Mouse (Mus musculus) NIH3T3 (cell line): Measurements from ENCODE around the gene Rnh1.

ENCODE experiments used
- DNase-seq: peaks from one replicate; pipeline ENCODE4 v3.0.0-alpha.2; 2012; ENCODE audit warnings: low read depth

Rnh1 gene

GRCm38 (mm10) chr7:141172116-141173006, at the start of gene Rnh1:
Gene Rnh1 (minus strand): TSS chr7:141172857.
- DNase-seq, result peak; percentile 95

- DNase-seq, result no peak
These were observed 49.4 kb upstream of the Rnh1 start for GRCm38 (mm10) chr7:141222126-141222467.

- DNase-seq, result peak; percentile 99
These were observed 48.8 kb upstream of the Rnh1 start for GRCm38 (mm10) chr7:141221249-141222125.

- no peak for DNase-seq
These were observed 47.7 kb upstream of the Rnh1 start for GRCm38 (mm10) chr7:141220377-141220776.

- no peak for DNase-seq
These were observed 47.0 kb upstream of the Rnh1 start for GRCm38 (mm10) chr7:141219558-141220099.

GRCm38 (mm10) chr7:141218557-141219133, 46.0 kb upstream of the Rnh1 start:
- DNase-seq, result no peak

GRCm38 (mm10) chr7:141218141-141218540, 45.5 kb upstream of the Rnh1 start:
- no peak for DNase-seq

- no peak for DNase-seq
These were observed 44.8 kb upstream of the Rnh1 start for GRCm38 (mm10) chr7:141217343-141218013.

- DNase-seq, result no peak
These were observed 44.2 kb upstream of the Rnh1 start for GRCm38 (mm10) chr7:141216894-141217293.

GRCm38 (mm10) chr7:141215880-141216733, 43.5 kb upstream of the Rnh1 start:
- peak; percentile 28 for DNase-seq

GRCm38 (mm10) chr7:141215101-141215879, 42.6 kb upstream of the Rnh1 start, which contains the start of gene Rassf7:
Gene Rassf7 (plus strand): TSS chr7:141215860.
- DNase-seq, result peak; percentile 91

- no peak for DNase-seq
These were observed 41.7 kb upstream of the Rnh1 start for GRCm38 (mm10) chr7:141214310-141214709.

GRCm38 (mm10) chr7:141213605-141214235, 41.1 kb upstream of the Rnh1 start, which contains the start of gene Lmntd2:
Gene Lmntd2 (minus strand): TSS chr7:141214080.
- no peak for DNase-seq

- no peak for DNase-seq
These were observed 40.5 kb upstream of the Rnh1 start for GRCm38 (mm10) chr7:141213133-141213532.

GRCm38 (mm10) chr7:141210606-141211131, 38.0 kb upstream of the Rnh1 start:
- DNase-seq, result no peak

GRCm38 (mm10) chr7:141210137-141210536, 37.5 kb upstream of the Rnh1 start:
- DNase-seq, result no peak

- DNase-seq, result no peak
These were observed 36.9 kb upstream of the Rnh1 start for GRCm38 (mm10) chr7:141209526-141209925.

- no peak for DNase-seq
These were observed 33.7 kb upstream of the Rnh1 start for GRCm38 (mm10) chr7:141206182-141206937.
